Mouse (Mus musculus) heart, embryonic 14.5 days (tissue): Measurements from ENCODE around the gene Hmx3. TPM values are rescaled to one million over a fixed set of nuclear protein-coding genes. Genes with fewer than 3 reads are reported as not detected.

ENCODE experiments used
- ATAC-seq: fragments of 200-750 bp; cut with Nextera tagmentation; 2 replicates; pipeline ENCODE4 v1.8.0; 2017; ENCODE audit warnings: low read depth, moderate TSS enrichment; ENCODE audit not compliant: insufficient number of reproducible peaks, insufficient read depth, low FRiP score
- H3K27ac ChIP-seq, 2 experiments: fragments of 200-500 bp in 1 of 2; fragments of 300-500 bp in 1 of 2; sonication (generic) in 1 of 2; replicated peaks in 1 of 2; 2 replicates each; pipeline ENCODE4 v1.5.1; 2012 to 2014; ENCODE audit warnings: low read depth in 2 of 2, low read length in 2 of 2, control low read depth in 1 of 2, mild to moderate bottlenecking in 1 of 2, mixed read lengths in 1 of 2; ENCODE audit not compliant: control insufficient read depth in 1 of 2, insufficient read depth in 1 of 2
- H3K27me3 ChIP-seq: fragments of 300-500 bp; sonication (generic); 2 replicates; pipeline ENCODE4 v1.6.1; 2014; ENCODE audit warnings: mild to moderate bottlenecking, low read length, control low read depth; ENCODE audit not compliant: control insufficient read depth, insufficient read depth
- H3K36me3 ChIP-seq: fragments of 300-500 bp; sonication (generic); 2 replicates; pipeline ENCODE4 v1.6.1; 2014; ENCODE audit warnings: mild to moderate bottlenecking, control low read depth, low read length, mixed read lengths; ENCODE audit not compliant: control insufficient read depth, insufficient read depth
- H3K4me1 ChIP-seq, 2 experiments: fragments of 200-500 bp in 1 of 2; fragments of 300-500 bp in 1 of 2; sonication (generic) in 1 of 2; 2 replicates each; pipeline ENCODE4 v1.6.1; 2012 to 2014; ENCODE audit warnings: low read length in 2 of 2, control low read depth in 1 of 2, mixed read lengths in 1 of 2; ENCODE audit not compliant: control insufficient read depth in 2 of 2, insufficient read depth in 2 of 2
- H3K4me2 ChIP-seq: fragments of 300-500 bp; sonication (generic); 2 replicates; pipeline ENCODE4 v1.6.1; 2014; ENCODE audit warnings: mild to moderate bottlenecking, low read length
- H3K4me3 ChIP-seq, 2 experiments: fragments of 200-500 bp in 1 of 2; fragments of 300-500 bp in 1 of 2; sonication (generic) in 1 of 2; 2 replicates each; pipeline ENCODE4 v1.5.1; 2012 to 2014; ENCODE audit warnings: low read length in 2 of 2, mild to moderate bottlenecking in 2 of 2, control low read depth in 1 of 2, low read depth in 1 of 2, moderate library complexity in 1 of 2; ENCODE audit not compliant: control insufficient read depth in 1 of 2, insufficient read depth in 1 of 2
- H3K9ac ChIP-seq: fragments of 300-500 bp; sonication (generic); 2 replicates; pipeline ENCODE4 v1.6.1; 2014; ENCODE audit warnings: mild to moderate bottlenecking, low read length
- H3K9me3 ChIP-seq: fragments of 300-500 bp; sonication (generic); 2 replicates; pipeline ENCODE4 v1.6.1; 2016; ENCODE audit warnings: low read length, control low read depth; ENCODE audit not compliant: control insufficient read depth
- WGBS: fragments of 180-500 bp; shearing (Covaris S2); extraction: QIAGEN DNeasy Blood & Tissue Kit; methylation state at CpG from one replicate; pipeline ENCODE4 v1.1.7; 2014; 5-methylcytosine and 5-hydroxymethylcytosine counted together
- polyA plus RNA-seq: library from polyadenylated mRNA; unstranded; fragments of >200 nt; fragmentation: Nextera tagmentation; extraction: Ambion mirVana; gene quantifications from 2 replicates; pipeline ENCODE4 v1.2.1, GENCODE M21; 2014

The Hmx3 gene
- polyA plus RNA-seq, 1 experiment from 2014 or later: 0.14 TPM

GRCm38 (mm10) chr7:131544871-131545270 lies 2.2 kb downstream of the Hmx3 start:
- H3K9me3 ChIP-seq: no peaks in the 10 kb centered on the region
- H3K4me3 ChIP-seq: no peak overlapping the region
- WGBS: 3% methylated on average over 5 of the region's 5 CpGs
- peaks cover 98% of the 10 kb centered on the region for H3K27me3 ChIP-seq
- no peak overlapping the region for H3K4me2 ChIP-seq
- H3K27ac ChIP-seq: no peak overlapping the region
- no peak overlapping the region for H3K9ac ChIP-seq
- no peaks in the 10 kb centered on the region for H3K36me3 ChIP-seq
- peaks cover 6 to 25% of the 10 kb centered on the region in 2 experiments; a peak in 3 of 4 replicates for H3K4me1 ChIP-seq
- no peak for ATAC-seq

- Histone ChIP-seq H3K36me3 (no peaks in the 10 kb centered on the region), H3K4me2 (no peak overlapping the region), H3K9ac (no peak overlapping the region), H3K27ac (no peak overlapping the region), H3K9me3 (no peaks in the 10 kb centered on the region), H3K4me3 (no peak overlapping the region), H3K27me3 (peaks cover 98% of the 10 kb centered on the region), H3K4me1 (peaks cover 6 to 25% of the 10 kb centered on the region in 2 experiments; a peak in 3 of 4 replicates)
- ATAC-seq: no peak
- 4% methylated on average over 13 of the region's 13 CpGs for WGBS
These were observed 3.2 kb downstream of the Hmx3 start for GRCm38 (mm10) chr7:131545701-131546385.

GRCm38 (mm10) chr7:131546423-131546822 lies 3.8 kb downstream of the Hmx3 start:
- peaks cover 6 to 25% of the 10 kb centered on the region in 2 experiments; a peak in 3 of 4 replicates for H3K4me1 ChIP-seq
- 6% methylated on average over 2 of the region's 2 CpGs for WGBS
- no peak overlapping the region for H3K27ac ChIP-seq
- H3K36me3 ChIP-seq: no peaks in the 10 kb centered on the region
- H3K27me3 ChIP-seq: peaks cover 98% of the 10 kb centered on the region
- no peak for ATAC-seq
- no peak overlapping the region for H3K4me2 ChIP-seq
- no peaks in the 10 kb centered on the region for H3K9me3 ChIP-seq
- H3K4me3 ChIP-seq: no peak overlapping the region
- H3K9ac ChIP-seq: no peak overlapping the region

GRCm38 (mm10) chr7:131547481-131547880 lies 4.8 kb downstream of the Hmx3 start:
- 4% methylated on average over 5 of the region's 5 CpGs for WGBS
- no peak overlapping the region for H3K27ac ChIP-seq
- ATAC-seq: no peak

GRCm38 (mm10) chr7:131548473-131548872 lies 5.8 kb downstream of the Hmx3 start, which contains the start of gene Hmx2:
Gene Hmx2, plus strand, starts transcription at chr7:131548773.
- 0% methylated on average over 3 of the region's 3 CpGs for WGBS
- peaks cover 98% of the 10 kb centered on the region for H3K27me3 ChIP-seq
- no peak within 1 kb of the TSS for H3K4me2 ChIP-seq
- no peak within 1 kb of the TSS for H3K27ac ChIP-seq
- ATAC-seq: no peak
- no peak within 1 kb of the TSS for H3K4me3 ChIP-seq
- peaks cover 0 to 9% of the 10 kb centered on the region in 2 experiments; a peak in 3 of 4 replicates for H3K4me1 ChIP-seq
- H3K9me3 ChIP-seq: no peaks in the 10 kb centered on the region
- no peak within 1 kb of the TSS for H3K9ac ChIP-seq
- no peaks in the 10 kb centered on the region for H3K36me3 ChIP-seq

More at GRCm38 (mm10) chr7:131547481-131547880, 4.8 kb downstream of the Hmx3 start:
- no peak overlapping the region for H3K4me2 ChIP-seq
- H3K4me1 ChIP-seq: peaks cover 3 to 18% of the 10 kb centered on the region in 2 experiments; a peak in 3 of 4 replicates
- no peak overlapping the region for H3K4me3 ChIP-seq
- H3K9me3 ChIP-seq: no peaks in the 10 kb centered on the region
- H3K27me3 ChIP-seq: peaks cover 98% of the 10 kb centered on the region
- no peak overlapping the region for H3K9ac ChIP-seq
- H3K36me3 ChIP-seq: no peaks in the 10 kb centered on the region

- peaks cover 98% of the 10 kb centered on the region for H3K27me3 ChIP-seq
- H3K4me2 ChIP-seq: no peak overlapping the region
- no peaks in the 10 kb centered on the region for H3K9me3 ChIP-seq
- 3% methylated on average over 4 of the region's 4 CpGs for WGBS
- H3K4me3 ChIP-seq: no peak overlapping the region
- no peaks in the 10 kb centered on the region for H3K36me3 ChIP-seq
- H3K9ac ChIP-seq: no peak overlapping the region
- H3K27ac ChIP-seq: no peak overlapping the region
- H3K4me1 ChIP-seq: peaks cover 4 to 17% of the 10 kb centered on the region in 2 experiments; a peak in 3 of 4 replicates
- ATAC-seq: no peak
These were observed 8.8 kb downstream of the Hmx3 start for GRCm38 (mm10) chr7:131551471-131551870.

GRCm38 (mm10) chr7:131551931-131552741 lies 9.5 kb downstream of the Hmx3 start:
- Histone ChIP-seq H3K4me2 (no peak overlapping the region), H3K4me3 (no peak overlapping the region), H3K9me3 (no peaks in the 10 kb centered on the region), H3K9ac (no peak overlapping the region), H3K4me1 (peaks cover 4 to 17% of the 10 kb centered on the region in 2 experiments; a peak in 3 of 4 replicates), H3K36me3 (no peaks in the 10 kb centered on the region), H3K27me3 (peaks cover 98% of the 10 kb centered on the region), H3K27ac (no peak overlapping the region)
- 1% methylated on average over 42 of the region's 42 CpGs for WGBS
- ATAC-seq: no peak
